Mouse (Mus musculus) stomach, postnatal 0 days (tissue): ENCODE measurements around the gene Sh3bgrl2. TPM values are rescaled to one million over a fixed set of nuclear protein-coding genes. Genes with fewer than 3 reads are reported as not detected.
A peak's percentile ranks its signal among the peaks of the same experiment; 100 is the strongest.

ENCODE experiments used
- ATAC-seq: fragments of 200-750 bp; cut with Nextera tagmentation; 2 replicates; pipeline ENCODE4 v1.8.0; 2017; ENCODE audit not compliant: low FRiP score, low TSS enrichment
- DNase-seq: peaks from one replicate; pipeline ENCODE4 v3.0.0-alpha.2; 2016; ENCODE audit warnings: low spot score
- H3K27ac ChIP-seq: fragments of 300-500 bp; sonication (generic); replicated peaks from 2 replicates; pipeline ENCODE4 v1.5.1; 2014; ENCODE audit warnings: mild to moderate bottlenecking, control low read depth
- H3K27me3 ChIP-seq: fragments of 300-500 bp; sonication (generic); 2 replicates; pipeline ENCODE4 v1.6.1; 2014; ENCODE audit warnings: low read length; ENCODE audit not compliant: control insufficient read depth, insufficient read depth
- H3K36me3 ChIP-seq: fragments of 300-500 bp; sonication (generic); 2 replicates; pipeline ENCODE4 v1.6.1; 2014; ENCODE audit warnings: low read length, mixed read lengths; ENCODE audit not compliant: control insufficient read depth, insufficient read depth
- H3K4me1 ChIP-seq: fragments of 300-500 bp; sonication (generic); replicated peaks from 2 replicates; pipeline ENCODE4 v1.6.1; 2014; ENCODE audit warnings: antibody characterized with exemption; ENCODE audit not compliant: control insufficient read depth, insufficient read depth
- H3K4me2 ChIP-seq: fragments of 300-500 bp; sonication (generic); replicated peaks from 2 replicates; pipeline ENCODE4 v1.6.1; 2014; ENCODE audit warnings: low read depth, mild to moderate bottlenecking, control low read depth, moderate library complexity
- H3K4me3 ChIP-seq: fragments of 300-500 bp; sonication (generic); 2 replicates; pipeline ENCODE4 v1.5.1; 2014; ENCODE audit warnings: low read depth, low read length, control low read depth
- H3K9ac ChIP-seq: fragments of 300-500 bp; sonication (generic); 2 replicates; pipeline ENCODE4 v1.6.1; 2014; ENCODE audit warnings: mild to moderate bottlenecking, low read length, control low read depth, mixed read lengths
- H3K9me3 ChIP-seq: fragments of 300-500 bp; sonication (generic); 2 replicates; pipeline ENCODE4 v1.6.1; 2016; ENCODE audit warnings: low read length; ENCODE audit not compliant: control insufficient read depth
- CTCF ChIP-seq: IDR thresholded peaks from 2 replicates; pipeline ENCODE4 v1.5.1; 2016; ENCODE audit warnings: antibody characterized with exemption, low read depth, mild to moderate bottlenecking, moderate library complexity
- EP300 ChIP-seq: optimal IDR thresholded peaks from 2 replicates; pipeline ENCODE3; 2016; ENCODE audit warnings: antibody characterized with exemption
- WGBS: fragments of 180-500 bp; shearing (Covaris S2); extraction: QIAGEN DNeasy Blood & Tissue Kit; methylation state at CpG from one replicate; pipeline ENCODE4 v1.1.7; 2014; 5-methylcytosine and 5-hydroxymethylcytosine counted together
- polyA plus RNA-seq: library from polyadenylated mRNA; unstranded; fragments of >200 nt; fragmentation: Nextera tagmentation; extraction: Ambion mirVana; gene quantifications from 2 replicates; pipeline ENCODE4 v1.2.1, GENCODE M21; 2015

The Sh3bgrl2 gene
- polyA plus RNA-seq, 1 experiment from 2014 or later, result 114 TPM

DNA sequence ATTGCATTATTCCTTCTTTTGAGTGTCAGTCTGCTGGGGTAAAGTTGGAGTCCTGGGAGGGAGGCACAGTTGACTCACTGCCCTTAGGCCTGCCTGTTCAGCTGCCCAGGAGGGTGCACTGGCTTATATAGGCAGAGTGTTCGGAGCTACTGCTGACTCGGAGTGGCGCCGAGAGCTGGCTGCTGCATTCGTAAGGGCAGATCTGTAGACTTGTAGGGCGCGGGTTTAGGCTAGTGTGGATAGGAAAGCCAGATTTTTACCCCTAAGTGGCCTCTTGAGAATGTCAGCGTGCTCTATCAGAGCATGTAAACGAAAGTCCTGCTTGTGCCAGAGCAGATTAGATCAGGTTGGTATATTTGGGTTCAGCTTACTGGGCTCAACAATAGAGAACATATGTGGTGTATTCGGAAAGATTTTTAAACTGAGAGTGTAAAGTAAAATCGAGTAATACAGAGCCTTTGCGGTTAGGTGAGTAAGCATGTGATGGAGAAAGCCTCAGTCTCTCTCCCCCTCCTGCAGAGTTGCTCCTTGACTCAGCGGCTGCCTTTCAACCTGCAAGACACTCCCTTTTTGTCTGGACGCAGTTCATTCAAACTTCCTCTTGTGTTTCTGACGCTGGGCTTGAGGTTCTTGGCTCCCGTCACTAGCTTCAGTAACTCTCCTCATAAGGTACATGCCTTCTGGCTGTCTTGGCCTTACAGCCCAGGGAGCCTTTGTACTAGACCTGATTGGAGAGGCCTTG is 15.9 kb downstream of the Sh3bgrl2 start:
- Histone ChIP-seq H3K4me1 (0 out of 2 replicates have a peak, but pooled peaks cover 2% of the 10 kb centered on the region), H3K4me3 (no peak overlapping the region), H3K9ac (no peak overlapping the region), H3K9me3 (no peaks in the 10 kb centered on the region), H3K27me3 (no peaks in the 10 kb centered on the region), H3K27ac (peak overlapping the region; percentile 53), H3K4me2 (peak overlapping the region; percentile 34; the same call in 1 of the 2 replicates), H3K36me3 (no peaks in the 10 kb centered on the region)
- TF ChIP-seq EP300 (no peak), CTCF (no peak)
- DNase-seq (peak; percentile 58), ATAC-seq (peak; percentile 82)
- 35% methylated on average over 16 of the region's 16 CpGs for WGBS

DNA sequence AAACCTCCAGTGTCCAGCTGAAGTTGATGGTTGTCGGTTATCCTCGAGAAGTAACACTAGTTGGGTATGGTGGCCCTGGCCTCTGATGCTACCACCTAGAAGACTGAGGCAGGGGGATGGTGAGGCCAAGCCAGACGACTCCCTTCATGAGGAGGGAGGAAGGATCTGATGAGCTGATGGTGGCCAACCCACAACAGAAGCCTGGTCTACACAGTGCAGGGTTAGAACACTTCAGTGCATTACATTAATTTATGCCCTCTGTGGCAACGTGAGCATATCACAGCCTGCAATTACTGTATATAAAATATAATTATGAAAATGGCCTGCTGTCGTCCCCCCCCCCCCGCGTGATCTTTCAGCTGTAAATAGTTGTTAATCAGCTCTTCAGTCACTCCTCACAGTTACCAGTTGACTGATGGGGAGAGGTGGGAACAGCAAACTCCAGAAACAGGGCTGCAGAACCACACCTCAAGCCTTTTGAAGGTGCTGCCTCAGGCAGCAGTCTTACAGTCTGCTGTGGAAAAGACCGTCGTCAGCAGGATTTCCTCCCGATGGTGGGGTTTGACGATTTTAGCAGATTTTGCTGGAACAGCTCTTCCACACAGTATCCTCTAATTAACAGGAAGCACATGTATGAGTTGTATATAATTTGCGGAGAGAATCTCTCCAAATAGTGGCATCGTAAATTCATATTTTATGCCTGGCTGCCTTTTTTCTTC is 17.0 kb downstream of the Sh3bgrl2 start:
- H3K9me3 ChIP-seq, result no peaks in the 10 kb centered on the region
- no peak for DNase-seq
- H3K4me1 ChIP-seq, result 0 out of 2 replicates have a peak, but pooled peaks cover 2% of the 10 kb centered on the region
- H3K36me3 ChIP-seq, result no peaks in the 10 kb centered on the region
- no peak for ATAC-seq
- no peak overlapping the region for H3K27ac ChIP-seq
- H3K9ac ChIP-seq, result no peak overlapping the region
- no peak for TF ChIP-seq EP300
- no peak for TF ChIP-seq CTCF
- no peak overlapping the region for H3K4me3 ChIP-seq
- no peak overlapping the region for H3K4me2 ChIP-seq
- 56% methylated on average over 13 of the region's 13 CpGs for WGBS
- H3K27me3 ChIP-seq, result no peaks in the 10 kb centered on the region

DNA sequence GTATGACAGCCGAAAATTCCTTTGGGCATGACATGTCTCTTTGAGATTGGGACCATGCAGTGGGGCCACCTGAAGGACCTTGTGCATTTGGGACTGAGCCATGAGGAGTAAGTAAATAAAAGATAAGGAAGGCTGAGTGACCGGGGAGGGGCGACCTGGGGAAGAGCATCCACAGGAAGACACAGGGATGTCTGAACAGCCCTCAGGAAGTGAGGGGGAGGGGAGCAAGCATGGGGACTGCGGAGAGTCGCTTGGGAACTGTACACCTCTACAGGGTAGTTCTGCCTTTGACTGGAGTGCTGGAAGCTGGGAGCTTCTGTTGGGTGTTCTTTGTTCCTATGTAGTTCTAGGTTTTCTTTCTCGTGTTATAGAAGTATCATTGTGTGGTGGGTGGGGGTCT is 18.0 kb downstream of the Sh3bgrl2 start:
- no peaks in the 10 kb centered on the region for H3K36me3 ChIP-seq
- H3K27me3 ChIP-seq, result no peaks in the 10 kb centered on the region
- no peaks in the 10 kb centered on the region for H3K9me3 ChIP-seq
- H3K4me2 ChIP-seq, result no peak overlapping the region
- DNase-seq (no peak), ATAC-seq (no peak)
- H3K9ac ChIP-seq, result no peak overlapping the region
- no peak overlapping the region for H3K4me3 ChIP-seq
- no peak overlapping the region for H3K27ac ChIP-seq
- H3K4me1 ChIP-seq, result 0 out of 2 replicates have a peak, but pooled peaks cover 2% of the 10 kb centered on the region
- 62% methylated on average over 6 of the region's 6 CpGs for WGBS
- TF ChIP-seq EP300, result no peak
- no peak for TF ChIP-seq CTCF

DNA sequence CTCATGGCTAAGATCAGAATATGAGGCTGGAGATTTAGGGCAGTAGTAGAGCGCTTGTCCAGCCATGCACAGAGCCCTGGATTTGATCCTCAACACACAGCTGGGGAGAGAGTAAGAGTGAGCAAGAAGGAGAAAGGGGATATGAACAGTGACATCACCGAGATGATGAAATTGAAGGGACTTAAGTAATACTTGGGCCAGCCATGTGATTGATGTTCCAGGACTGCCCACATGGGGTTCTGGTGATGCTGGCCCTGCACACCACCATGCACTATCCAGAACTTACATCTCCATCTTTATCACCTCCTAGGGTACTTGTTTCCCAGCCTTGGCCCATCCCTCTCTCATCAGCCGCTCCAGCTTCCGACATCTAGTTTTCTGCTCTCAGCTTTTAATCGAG is 20.0 kb downstream of the Sh3bgrl2 start:
- Histone ChIP-seq H3K9me3 (no peaks in the 10 kb centered on the region), H3K4me3 (no peak overlapping the region), H3K4me1 (peaks cover 4% of the 10 kb centered on the region; the same call in 1 of the 2 replicates), H3K9ac (no peak overlapping the region), H3K27me3 (no peaks in the 10 kb centered on the region), H3K4me2 (no peak overlapping the region), H3K36me3 (no peaks in the 10 kb centered on the region), H3K27ac (no peak overlapping the region)
- TF ChIP-seq EP300, result no peak
- no peak for TF ChIP-seq CTCF
- ATAC-seq (no peak), DNase-seq (no peak)
- 90% methylated on average over 5 of the region's 5 CpGs for WGBS

DNA sequence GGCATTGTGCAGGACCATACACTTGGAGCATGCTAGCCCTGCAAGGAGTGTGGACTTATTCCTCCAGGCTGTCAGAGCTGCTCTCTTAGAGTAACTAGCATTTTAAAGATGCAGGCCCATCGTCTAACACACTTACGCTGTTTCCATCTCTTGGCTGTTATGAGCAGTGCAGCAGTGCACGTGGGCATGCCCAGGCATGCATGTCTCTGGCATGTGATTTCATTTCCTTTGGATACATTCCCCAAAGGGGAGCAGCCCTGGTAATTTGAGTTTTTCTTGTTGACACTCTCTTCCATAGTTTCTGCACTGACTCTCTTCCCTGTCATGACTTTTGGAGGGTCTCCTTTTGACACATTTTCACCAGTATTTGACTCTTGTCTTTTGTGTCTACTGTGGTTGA is 20.8 kb downstream of the Sh3bgrl2 start:
- H3K27me3 ChIP-seq, result no peaks in the 10 kb centered on the region
- WGBS, result 57% methylated on average over 3 of the region's 3 CpGs
- DNase-seq (no peak), ATAC-seq (no peak)
- TF ChIP-seq CTCF (peak; percentile 18; the same call in 1 of the 2 replicates), EP300 (no peak)
- no peaks in the 10 kb centered on the region for H3K9me3 ChIP-seq
- peaks cover 5% of the 10 kb centered on the region; the same call in 1 of the 2 replicates for H3K4me1 ChIP-seq
- no peak overlapping the region for H3K27ac ChIP-seq
- H3K4me2 ChIP-seq, result no peak overlapping the region
- H3K36me3 ChIP-seq, result no peaks in the 10 kb centered on the region
- H3K9ac ChIP-seq, result no peak overlapping the region
- no peak overlapping the region for H3K4me3 ChIP-seq

DNA sequence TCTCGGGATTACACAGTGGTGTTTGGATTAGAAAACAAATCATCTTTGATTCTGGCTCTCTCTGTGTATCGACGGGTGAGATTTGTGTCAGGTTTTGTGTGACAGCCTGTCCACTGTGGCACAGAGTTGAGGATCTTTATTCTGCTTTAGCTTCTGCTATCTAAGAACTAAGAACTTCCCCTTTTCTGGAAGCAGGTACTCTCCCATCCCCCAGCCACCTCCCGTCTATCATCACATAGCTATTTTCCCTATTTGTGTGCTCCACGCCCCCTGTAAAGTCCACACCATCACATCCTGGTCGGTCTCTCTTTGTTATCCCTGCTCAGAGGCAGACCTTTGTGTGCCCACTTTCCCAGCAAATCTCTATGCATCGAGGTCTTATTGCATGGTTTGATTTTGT is 21.8 kb downstream of the Sh3bgrl2 start:
- Histone ChIP-seq H3K4me2 (no peak overlapping the region), H3K27ac (no peak overlapping the region), H3K4me1 (peaks cover 4% of the 10 kb centered on the region; the same call in 1 of the 2 replicates), H3K9ac (no peak overlapping the region), H3K4me3 (no peak overlapping the region), H3K36me3 (no peaks in the 10 kb centered on the region), H3K27me3 (no peaks in the 10 kb centered on the region), H3K9me3 (no peaks in the 10 kb centered on the region)
- TF ChIP-seq EP300 (no peak), CTCF (no peak)
- DNase-seq (no peak), ATAC-seq (no peak)
- WGBS, result 57% methylated on average over 7 of the region's 7 CpGs
